ENCODE assay signal across 8 mouse cellular contexts in the genomic region with DNA sequence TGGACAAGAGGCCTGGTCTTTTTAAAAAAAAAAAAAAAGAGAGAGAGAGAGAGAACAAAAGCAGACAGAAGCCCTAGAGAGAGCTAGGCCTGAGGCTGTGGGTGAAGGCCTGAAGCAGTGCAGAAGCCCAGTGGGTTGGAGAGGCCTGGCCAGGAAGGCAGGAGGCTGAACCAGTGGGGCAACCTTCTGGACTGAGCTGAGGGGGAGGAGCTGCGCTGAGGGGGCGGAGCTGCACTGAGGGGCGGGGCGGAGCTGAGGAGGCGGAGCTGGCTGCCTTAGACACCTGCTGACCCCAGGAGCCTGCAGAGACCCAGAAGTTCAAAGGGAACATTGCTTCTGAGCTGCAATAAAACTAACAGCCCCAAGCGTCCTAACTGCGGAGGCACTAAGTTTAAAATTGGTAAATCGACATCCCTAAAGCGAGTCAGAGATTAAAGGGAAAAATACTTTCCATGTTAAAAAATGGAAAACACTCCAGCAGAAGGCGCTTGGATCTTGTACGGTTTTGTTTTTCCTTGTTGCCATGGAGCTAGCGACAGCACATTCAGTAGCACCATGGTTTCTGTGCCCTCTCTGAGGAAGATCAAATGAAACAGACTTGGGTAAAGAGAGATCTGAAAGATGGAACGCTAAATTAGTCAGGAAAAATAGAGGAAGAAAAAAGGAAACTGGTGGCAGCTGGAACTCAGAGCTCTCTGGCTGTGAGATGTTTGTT.
A peak's percentile ranks its signal among the peaks of the same experiment; 100 is the strongest.
DNase-seq lines count a peak whose midpoint lies in the region; ATAC-seq lines count a peak whose summit lies in the region.

No protein-coding gene starts in this region.

- H3K9ac ChIP-seq in embryonic facial prominence, embryonic 13.5 days = no peak overlapping the region

- 0 out of 2 replicates have a peak overlapping the region, but pooled peaks have one; percentile 7 for H3K27ac ChIP-seq in embryonic facial prominence, embryonic 13.5 days

- WGBS in embryonic facial prominence, embryonic 13.5 days = 30% methylated on average over 13 of the region's 13 CpGs

- H3K4me1 ChIP-seq in embryonic facial prominence, embryonic 13.5 days = peaks cover 9% of the 10 kb centered on the region

- ATAC-seq in embryonic facial prominence, embryonic 13.5 days (ENCODE audit: insufficient number of reproducible peaks, insufficient read depth, low FRiP score, low TSS enrichment, low read depth) = no peak

- H3K9me3 ChIP-seq in embryonic facial prominence, embryonic 13.5 days = peaks cover 5% of the 10 kb centered on the region; the same call in 1 of the 2 replicates

- no peak overlapping the region for H3K4me3 ChIP-seq in embryonic facial prominence, embryonic 13.5 days

- H3K27me3 ChIP-seq in embryonic facial prominence, embryonic 13.5 days = no peaks in the 10 kb centered on the region

- no peak overlapping the region for H3K4me2 ChIP-seq in embryonic facial prominence, embryonic 13.5 days

- no peaks in the 10 kb centered on the region for H3K36me3 ChIP-seq in embryonic facial prominence, embryonic 13.5 days

- DNase-seq in WW6 (ENCODE audit: low read depth, low spot score) = peak; percentile 48
- DNase-seq in kidney, postnatal 10 days = peak; percentile 38
- peak; percentile 34 for DNase-seq in mesoderm, embryonic 11.5 days (ENCODE audit: low read depth, low spot score)
- no peak for DNase-seq in adrenal gland, adult 18-20 months (ENCODE audit: low spot score in 2 of 2)
- no peak for DNase-seq in ovary, postnatal 36 days (ENCODE audit: low spot score)
- no peak for DNase-seq in T-cell, adult 2 months (ENCODE audit: low spot score)
- DNase-seq in frontal cortex, postnatal 10 days (ENCODE audit: low spot score in 2 of 2) = no peak

Comparison
In these comparisons a context has a peak if more than half of its experiments do, and no peak if none do; other contexts are left out.
1. DNase-seq: peak in WW6 (single experiment), kidney, postnatal 10 days (single experiment) and mesoderm, embryonic 11.5 days (single experiment); none in adrenal gland, adult 18-20 months (0 of 2), ovary, postnatal 36 days (single experiment), T-cell, adult 2 months (single experiment) and frontal cortex, postnatal 10 days (0 of 2).